Mouse (Mus musculus) layer of hippocampus, adult 9-11 months (tissue): ENCODE measurements around the gene Tob2.

ENCODE experiments used
- DNase-seq: peaks from one replicate; pipeline ENCODE4 v3.0.0; 2022

Tob2 gene

GRCm38 (mm10) chr15:81809550-81809949, 49.0 kb downstream of the Tob2 start:
- no peak for DNase-seq

- DNase-seq: no peak
Measured at GRCm38 (mm10) chr15:81808799-81809198, 49.8 kb downstream of the Tob2 start.

GRCm38 (mm10) chr15:81806621-81807404, 51.8 kb downstream of the Tob2 start:
- DNase-seq: no peak

- DNase-seq: no peak
Measured at GRCm38 (mm10) chr15:81805624-81806023, 53.0 kb downstream of the Tob2 start.

GRCm38 (mm10) chr15:81804883-81805282, 53.7 kb downstream of the Tob2 start:
- no peak for DNase-seq

- DNase-seq: no peak
Measured at GRCm38 (mm10) chr15:81804172-81804571, 54.4 kb downstream of the Tob2 start.

- DNase-seq: no peak
Measured at GRCm38 (mm10) chr15:81803425-81803951, 55.1 kb downstream of the Tob2 start.

- peak; percentile 78 for DNase-seq
Measured at GRCm38 (mm10) chr15:81802941-81803351, 55.6 kb downstream of the Tob2 start.

- DNase-seq: peak; percentile 100
Measured at GRCm38 (mm10) chr15:81802001-81802890, 56.4 kb downstream of the Tob2 start, which contains the start of gene Tef. Gene Tef, plus strand, starts transcription at chr15:81802421.

GRCm38 (mm10) chr15:81800391-81800790, 58.2 kb downstream of the Tob2 start:
- DNase-seq: no peak

GRCm38 (mm10) chr15:81798421-81798820, 60.2 kb downstream of the Tob2 start:
- DNase-seq: no peak
